ENCODE assay signal across 8 mouse cellular contexts in genomic region chr10:128908778-128909448, GRCm38 (mm10). TPM values are rescaled to one million over a fixed set of nuclear protein-coding genes. Genes with fewer than 3 reads are reported as not detected.
DNase-seq lines count a peak whose midpoint lies in the region; ATAC-seq and TF ChIP-seq lines count a peak whose summit lies in the region.

No protein-coding gene starts in this region.

- no peaks in the 10 kb centered on the region; the same call in 1 of the 2 replicates for H3K36me3 ChIP-seq in hindbrain, embryonic 14.5 days (replicated peaks; ENCODE audit: control insufficient read depth, insufficient read depth)
- H3K36me3 ChIP-seq in liver, embryonic 12.5 days = peaks cover 10% of the 10 kb centered on the region
- H3K36me3 ChIP-seq in stomach, postnatal 0 days (ENCODE audit: control insufficient read depth, insufficient read depth, low read length) = peaks cover 4% of the 10 kb centered on the region; the same call in 1 of the 2 replicates

- no peak for TF ChIP-seq CTCF in stomach, postnatal 0 days (IDR thresholded peaks at IDR 0.05; ENCODE audit: low read depth)

- WGBS in hindbrain, embryonic 14.5 days = 55% methylated on average over 13 of the region's 13 CpGs
- 63% methylated on average over 13 of the region's 13 CpGs for WGBS in liver, embryonic 12.5 days (ENCODE audit: insufficient replicate concordance)
- WGBS in stomach, postnatal 0 days = 40% methylated on average over 13 of the region's 13 CpGs

- H3K9ac ChIP-seq in hindbrain, embryonic 14.5 days = peak overlapping the region; percentile 64; the same call in 1 of the 2 replicates
- peak overlapping the region; percentile 64 for H3K9ac ChIP-seq in liver, embryonic 12.5 days
- peak overlapping the region; percentile 97 for H3K9ac ChIP-seq in stomach, postnatal 0 days (ENCODE audit: low read length)

- peaks cover 6% of the 10 kb centered on the region; the same call in 1 of the 2 replicates for H3K4me1 ChIP-seq in hindbrain, embryonic 14.5 days (replicated peaks; ENCODE audit: control insufficient read depth, insufficient read depth, low read length)
- H3K4me1 ChIP-seq in liver, embryonic 12.5 days = peaks cover 25% of the 10 kb centered on the region
- no peaks in the 10 kb centered on the region for H3K4me1 ChIP-seq in stomach, postnatal 0 days (replicated peaks; ENCODE audit: control insufficient read depth, insufficient read depth)

- DNase-seq in 3T3-L1 (ENCODE audit: low read depth, low spot score) (peak; percentile 59), R1 (ENCODE audit: low read depth, low spot score) (peak; percentile 50)
- no peak for DNase-seq in hindbrain, embryonic 14.5 days (ENCODE audit: low spot score)
- DNase-seq in stomach, postnatal 0 days (ENCODE audit: low spot score) = peak; percentile 55
- DNase-seq in Muller cell, postnatal 12 days (ENCODE audit: inconsistent ontology term) = no peak
- no peak for DNase-seq in layer of hippocampus, adult 9-11 months

- peak overlapping the region; percentile 53 for H3K4me3 ChIP-seq in hindbrain, embryonic 14.5 days (replicated peaks; ENCODE audit: low read length)
- peak overlapping the region; percentile 67 for H3K4me3 ChIP-seq in liver, embryonic 12.5 days
- H3K4me3 ChIP-seq in stomach, postnatal 0 days (ENCODE audit: low read depth, low read length) = peak overlapping the region; percentile 92

- H3K27me3 ChIP-seq in hindbrain, embryonic 14.5 days (ENCODE audit: control insufficient read depth, insufficient read depth, low read length) = 0 out of 2 replicates have a peak, but pooled peaks cover 9% of the 10 kb centered on the region
- H3K27me3 ChIP-seq in liver, embryonic 12.5 days (replicated peaks) = peaks cover 48% of the 10 kb centered on the region
- no peaks in the 10 kb centered on the region for H3K27me3 ChIP-seq in stomach, postnatal 0 days (ENCODE audit: control insufficient read depth, insufficient read depth, low read length)

- no peak for TF ChIP-seq EP300 in stomach, postnatal 0 days (optimal IDR thresholded peaks at IDR 0.05)

- H3K4me2 ChIP-seq in hindbrain, embryonic 14.5 days (replicated peaks) = peak overlapping the region; percentile 81
- H3K4me2 ChIP-seq in liver, embryonic 12.5 days = peak overlapping the region; percentile 83
- H3K4me2 ChIP-seq in stomach, postnatal 0 days (replicated peaks; ENCODE audit: low read depth) = peak overlapping the region; percentile 72

- H3K27ac ChIP-seq in hindbrain, embryonic 14.5 days = peak overlapping the region; percentile 15
- H3K27ac ChIP-seq in liver, embryonic 12.5 days = no peak overlapping the region
- peak overlapping the region; percentile 97 for H3K27ac ChIP-seq in stomach, postnatal 0 days (replicated peaks)

- ATAC-seq in hindbrain, embryonic 14.5 days (ENCODE audit: low FRiP score) = no peak
- ATAC-seq in liver, embryonic 12.5 days = no peak; the same call in 1 of the 2 replicates
- ATAC-seq in stomach, postnatal 0 days (ENCODE audit: low FRiP score, low TSS enrichment) = peak; percentile 51
- no peak for ATAC-seq in erythroid progenitor cell, adult 5-6 weeks (replicated peaks; ENCODE audit: low FRiP score, poor library complexity, severe bottlenecking)

- no peaks in the 10 kb centered on the region for H3K9me3 ChIP-seq in hindbrain, embryonic 14.5 days (ENCODE audit: control insufficient read depth, low read length)
- no peaks in the 10 kb centered on the region for H3K9me3 ChIP-seq in liver, embryonic 12.5 days (replicated peaks)
- H3K9me3 ChIP-seq in stomach, postnatal 0 days (ENCODE audit: control insufficient read depth, low read length) = no peaks in the 10 kb centered on the region

RNA-seq across cellular contexts. Expression of gene Cd63, which starts 8.1 kb away (rescaled TPM):
- polyA plus RNA-seq in hindbrain, embryonic 14.5 days (2014; fragmentation: Nextera tagmentation; extraction: Ambion mirVana) = 215 and 239 TPM in 2 replicates
- polyA plus RNA-seq in liver, embryonic 12.5 days (2016; fragmentation: Nextera tagmentation; extraction: Ambion mirVana) = 127 and 129 TPM in 2 replicates
- 760 and 773 TPM in 2 replicates for polyA plus RNA-seq in stomach, postnatal 0 days (2015; fragmentation: Nextera tagmentation; extraction: Ambion mirVana)
- 57.4 and 85.1 TPM in 2 replicates for total RNA-seq in erythroid progenitor cell, adult 5-6 weeks (2015; ENCODE audit: low replicate concordance)
- total RNA-seq in erythroid progenitor cell, adult 5-6 weeks (2017; ENCODE audit: low replicate concordance) = 17.7 and 28.4 TPM in 2 replicates

RNA-seq across cellular contexts. Expression of gene Rdh5, which starts 13.8 kb away (rescaled TPM):
- 17.6 and 20.4 TPM in 2 replicates for polyA plus RNA-seq in hindbrain, embryonic 14.5 days (2014; fragmentation: Nextera tagmentation; extraction: Ambion mirVana)
- polyA plus RNA-seq in liver, embryonic 12.5 days (2016; fragmentation: Nextera tagmentation; extraction: Ambion mirVana) = 8.2 and 9.0 TPM in 2 replicates
- 8.1 and 9.5 TPM in 2 replicates for polyA plus RNA-seq in stomach, postnatal 0 days (2015; fragmentation: Nextera tagmentation; extraction: Ambion mirVana)
- 11.7 TPM in 1 of 2 replicates, not detected in the other for total RNA-seq in erythroid progenitor cell, adult 5-6 weeks (2015; ENCODE audit: low replicate concordance)
- total RNA-seq in erythroid progenitor cell, adult 5-6 weeks (2017; ENCODE audit: low replicate concordance) = 20.1 TPM in 1 of 2 replicates, not detected in the other

RNA-seq across cellular contexts. Expression of gene Bloc1s1, which starts 14.9 kb away (rescaled TPM):
- 228 and 269 TPM in 2 replicates for polyA plus RNA-seq in hindbrain, embryonic 14.5 days (2014; fragmentation: Nextera tagmentation; extraction: Ambion mirVana)
- 82.5 and 83.0 TPM in 2 replicates for polyA plus RNA-seq in liver, embryonic 12.5 days (2016; fragmentation: Nextera tagmentation; extraction: Ambion mirVana)
- polyA plus RNA-seq in stomach, postnatal 0 days (2015; fragmentation: Nextera tagmentation; extraction: Ambion mirVana) = 194 and 198 TPM in 2 replicates
- total RNA-seq in erythroid progenitor cell, adult 5-6 weeks (2015; ENCODE audit: low replicate concordance) = 49.0 and 51.2 TPM in 2 replicates
- total RNA-seq in erythroid progenitor cell, adult 5-6 weeks (2017; ENCODE audit: low replicate concordance) = 15.5 and 37.2 TPM in 2 replicates

RNA-seq across cellular contexts. Expression of gene Gdf11, which starts 17.4 kb away (rescaled TPM):
- 5.9 and 6.7 TPM in 2 replicates for polyA plus RNA-seq in hindbrain, embryonic 14.5 days (2014; fragmentation: Nextera tagmentation; extraction: Ambion mirVana)
- 1.8 and 1.9 TPM in 2 replicates for polyA plus RNA-seq in liver, embryonic 12.5 days (2016; fragmentation: Nextera tagmentation; extraction: Ambion mirVana)
- 1.5 and 1.6 TPM in 2 replicates for polyA plus RNA-seq in stomach, postnatal 0 days (2015; fragmentation: Nextera tagmentation; extraction: Ambion mirVana)
- 0.36 TPM in 1 of 2 replicates, not detected in the other for total RNA-seq in erythroid progenitor cell, adult 5-6 weeks (2015; ENCODE audit: low replicate concordance)
- not detected in 2 replicates for total RNA-seq in erythroid progenitor cell, adult 5-6 weeks (2017; ENCODE audit: low replicate concordance)

RNA-seq across cellular contexts. Expression of gene Itga7, which starts 24.7 kb away (rescaled TPM):
- 6.2 and 7.2 TPM in 2 replicates for polyA plus RNA-seq in hindbrain, embryonic 14.5 days (2014; fragmentation: Nextera tagmentation; extraction: Ambion mirVana)
- 0.12 and 0.17 TPM in 2 replicates for polyA plus RNA-seq in liver, embryonic 12.5 days (2016; fragmentation: Nextera tagmentation; extraction: Ambion mirVana)
- 8.5 and 8.7 TPM in 2 replicates for polyA plus RNA-seq in stomach, postnatal 0 days (2015; fragmentation: Nextera tagmentation; extraction: Ambion mirVana)
- not detected in 2 replicates for total RNA-seq in erythroid progenitor cell, adult 5-6 weeks (2015; ENCODE audit: low replicate concordance)
- total RNA-seq in erythroid progenitor cell, adult 5-6 weeks (2017; ENCODE audit: low replicate concordance) = not detected in 2 replicates

Comparison
In these comparisons a context has a peak if more than half of its experiments do, and no peak if none do; other contexts are left out.
1. DNase-seq: peak in 3T3-L1 (single experiment), R1 (single experiment) and stomach, postnatal 0 days (single experiment); none in hindbrain, embryonic 14.5 days (single experiment), Muller cell, postnatal 12 days (single experiment) and layer of hippocampus, adult 9-11 months (single experiment).
2. Peak in every context shown above with its lines, with median percentiles within 50 percentile points of each other: H3K4me2 ChIP-seq, H3K4me3 ChIP-seq and H3K9ac ChIP-seq.